Mouse (Mus musculus): Measurements from ENCODE around the gene Gdnf.

GRCm38 (mm10) chr15:7835404-7835803, 24.8 kb downstream of the Gdnf start:
- TF ChIP-seq CTCF (IDR thresholded peaks at IDR 0.05; ENCODE audit: extremely low read depth, insufficient read depth, low read length) (no peak), POLR2A (IDR thresholded peaks at IDR 0.05; ENCODE audit: extremely low read depth, insufficient read depth, low read length) (no peak)
